Mouse (Mus musculus): ENCODE results near the gene Qpctl.

Gene Qpctl

DNA sequence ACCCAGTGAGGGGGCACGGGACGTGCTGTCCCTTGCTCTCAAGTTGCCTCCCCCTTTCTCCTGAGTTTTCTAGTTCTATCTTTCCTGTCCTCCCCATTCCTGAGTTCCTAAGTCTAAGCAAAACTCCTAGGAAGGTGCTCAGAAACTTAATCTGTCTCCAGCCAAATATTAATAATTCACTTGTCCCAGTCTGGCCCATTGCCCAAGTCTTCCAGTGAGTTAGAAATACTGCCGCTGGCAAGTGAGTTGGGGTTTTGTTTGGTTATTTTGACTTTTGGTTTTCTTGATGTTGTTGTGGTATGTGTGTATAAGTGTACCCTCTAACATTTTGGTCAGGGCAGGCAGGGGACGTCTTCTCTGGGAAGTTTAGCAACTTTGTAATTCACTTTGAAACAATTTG, 27.4 kb downstream of the Qpctl start:
- no peak for DNase-seq (ENCODE audit: low spot score in 2 of 2)

GRCm38 (mm10) chr7:19119631-19120429, 29.3 kb downstream of the Qpctl start, which contains the start of gene Fbxo46:
Fbxo46 (plus strand) TSS chr7:19119859.
- peak; percentile 97 for DNase-seq (ENCODE audit: low spot score in 2 of 2)

DNA sequence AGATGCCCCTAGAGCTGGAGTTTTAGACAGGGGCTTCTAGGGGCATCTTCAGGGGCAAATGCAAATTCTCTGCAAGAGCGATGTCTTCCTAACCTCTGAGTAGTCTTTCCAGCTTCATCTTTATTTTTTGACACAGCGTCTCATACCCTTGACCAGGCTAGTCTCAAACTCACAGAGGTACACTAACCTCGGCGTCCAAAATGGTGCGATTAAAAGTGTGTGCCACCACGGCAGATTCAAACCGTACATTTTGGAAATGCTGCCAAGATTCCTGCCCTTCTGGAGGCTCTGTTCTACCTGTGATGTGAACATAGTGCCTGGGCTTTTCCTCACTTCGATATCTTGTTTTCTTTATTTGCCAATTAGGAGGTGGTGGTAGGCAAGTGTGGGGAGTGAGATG, 30.0 kb downstream of the Qpctl start:
- no peak for DNase-seq (ENCODE audit: low spot score in 2 of 2)

- DNase-seq (ENCODE audit: low spot score in 2 of 2) = peak; percentile 26 to 45
Measured at GRCm38 (mm10) chr7:19118028-19118771, 30.9 kb downstream of the Qpctl start, which contains the start of gene Gm4969. Gm4969 (minus strand) TSS chr7:19118368.

DNA sequence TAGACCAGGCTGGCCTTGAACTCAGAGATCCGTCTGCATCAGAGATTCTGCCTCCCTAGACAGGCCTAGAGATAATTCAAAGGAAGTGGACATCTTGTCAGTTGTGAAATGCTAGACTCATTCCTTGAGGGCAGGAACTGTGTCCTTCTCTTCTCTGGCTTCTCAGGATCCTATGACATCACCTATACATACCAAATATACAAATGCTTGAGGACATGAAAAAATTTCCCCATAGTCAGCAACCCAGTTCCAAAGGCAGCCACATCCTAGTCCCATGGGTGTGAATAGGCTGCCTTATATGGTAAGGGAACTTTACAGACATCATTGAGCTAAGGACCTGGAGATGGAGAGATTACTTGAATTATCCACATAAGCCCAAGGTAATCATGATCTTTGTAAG, 39.5 kb downstream of the Qpctl start:
- no peak for DNase-seq (ENCODE audit: low spot score in 2 of 2)

GRCm38 (mm10) chr7:19107436-19107835, 41.7 kb downstream of the Qpctl start:
- DNase-seq (ENCODE audit: low spot score in 2 of 2) = no peak

DNA sequence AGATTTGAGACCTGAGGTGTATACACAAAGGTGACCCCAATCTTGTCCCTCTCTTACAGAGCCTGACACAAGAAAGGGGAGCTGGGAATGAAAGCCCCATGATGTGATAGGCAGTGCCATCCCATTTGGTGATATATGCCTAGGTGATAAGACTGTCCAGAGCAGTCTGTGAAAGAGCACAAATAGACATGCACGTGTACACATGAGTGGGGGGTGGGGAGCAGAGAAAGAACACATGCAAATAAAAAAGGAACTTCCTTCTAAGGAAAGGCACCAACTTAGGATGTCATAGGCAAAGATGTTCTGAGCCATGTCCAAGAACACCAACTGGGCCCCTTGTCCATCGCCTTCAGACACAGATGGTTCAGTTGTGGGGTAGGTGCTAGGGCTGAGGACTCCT, 44.6 kb downstream of the Qpctl start:
- DNase-seq (ENCODE audit: low spot score in 2 of 2) = no peak

- DNase-seq (ENCODE audit: low spot score in 2 of 2) = no peak
Measured at GRCm38 (mm10) chr7:19103741-19104140, 45.4 kb downstream of the Qpctl start.

DNA sequence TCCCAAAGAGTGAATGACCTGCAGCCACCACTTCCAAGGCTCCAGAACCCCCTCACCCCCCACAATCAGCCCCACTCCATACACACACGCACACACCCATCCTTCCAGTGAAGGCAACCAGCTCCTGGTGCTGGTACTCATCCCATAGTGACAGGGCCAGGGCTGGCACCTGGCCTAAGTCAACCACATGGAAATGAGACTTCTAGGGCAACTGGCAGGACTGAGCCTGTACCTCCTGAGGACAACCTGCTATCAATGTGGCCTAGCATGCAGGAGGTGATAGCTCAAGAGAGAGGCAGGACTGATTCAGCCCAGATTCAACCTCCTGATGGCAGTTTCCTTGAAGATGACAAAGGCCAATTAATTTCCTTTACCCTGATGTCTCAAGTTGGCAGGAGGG, 48.8 kb downstream of the Qpctl start:
- DNase-seq (ENCODE audit: low spot score in 2 of 2) = no peak

DNA sequence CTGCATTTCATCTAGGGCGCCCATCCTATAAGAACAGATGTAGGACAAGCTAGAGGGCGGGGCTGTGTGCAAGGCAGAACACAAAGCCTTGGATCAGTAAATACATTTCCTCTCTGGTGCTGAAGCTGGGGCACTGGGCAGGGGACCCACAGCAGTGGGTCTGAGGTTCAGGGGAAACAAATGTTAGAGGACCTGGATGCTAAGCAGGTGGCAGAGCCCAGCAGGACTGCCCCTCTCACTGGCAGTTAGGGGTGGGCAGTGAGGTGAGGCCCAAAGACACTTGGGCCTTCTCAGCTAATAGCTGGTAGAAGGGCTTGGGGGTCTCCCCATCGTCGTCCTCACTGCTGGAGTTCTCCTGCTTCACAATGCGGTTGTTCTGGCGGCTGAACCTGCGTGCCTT, 50.3 kb downstream of the Qpctl start:
- no peak for DNase-seq (ENCODE audit: low spot score in 2 of 2)

GRCm38 (mm10) chr7:19097863-19098262, 51.2 kb downstream of the Qpctl start:
- DNase-seq (ENCODE audit: low spot score in 2 of 2) = peak; percentile 53 to 71

DNA sequence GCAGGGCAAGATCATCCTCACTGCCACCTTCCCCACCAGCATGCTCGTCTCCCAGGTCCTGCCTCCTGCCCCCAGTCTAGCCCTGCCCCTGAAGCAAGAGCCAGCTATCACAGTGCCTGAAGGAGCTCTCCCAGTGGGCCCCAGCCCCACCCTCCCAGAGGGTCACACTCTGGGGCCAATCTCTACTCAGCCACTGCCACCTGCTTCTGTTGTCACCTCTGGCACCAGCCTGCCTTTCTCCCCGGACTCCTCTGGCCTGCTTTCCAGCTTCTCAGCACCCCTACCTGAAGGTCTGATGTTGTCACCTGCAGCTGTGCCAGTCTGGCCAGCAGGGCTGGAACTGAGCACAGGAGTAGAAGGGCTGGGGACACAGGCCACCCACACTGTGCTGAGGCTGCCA, 51.9 kb downstream of the Qpctl start:
- no peak for DNase-seq (ENCODE audit: low spot score in 2 of 2)

DNA sequence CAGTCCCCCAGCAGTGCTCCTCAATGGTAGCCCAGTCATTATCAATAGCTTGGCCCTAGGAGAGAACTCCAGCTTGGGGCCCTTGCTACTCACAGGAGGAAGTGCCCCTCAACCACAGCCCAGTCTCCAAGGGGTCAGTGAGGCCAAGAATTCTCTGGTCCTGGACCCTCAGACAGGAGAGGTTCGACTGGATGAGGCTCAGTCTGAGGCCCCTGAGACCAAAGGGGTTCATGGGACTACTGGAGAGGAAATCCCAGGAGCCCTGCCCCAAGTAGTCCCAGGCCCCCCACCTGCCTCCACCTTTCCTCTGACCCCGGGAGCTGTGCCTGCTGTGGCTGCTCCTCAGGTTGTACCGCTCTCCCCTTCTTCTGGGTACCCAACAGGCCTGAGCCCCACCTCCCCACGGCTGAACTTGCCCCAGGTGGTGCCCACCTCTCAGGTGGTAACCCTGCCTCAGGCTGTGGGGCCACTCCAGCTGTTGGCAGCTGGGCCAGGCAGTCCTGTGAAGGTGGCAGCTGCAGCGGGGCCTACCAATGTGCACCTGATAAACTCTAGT, 52.6 kb downstream of the Qpctl start:
- DNase-seq (ENCODE audit: low spot score in 2 of 2) = no peak

DNA sequence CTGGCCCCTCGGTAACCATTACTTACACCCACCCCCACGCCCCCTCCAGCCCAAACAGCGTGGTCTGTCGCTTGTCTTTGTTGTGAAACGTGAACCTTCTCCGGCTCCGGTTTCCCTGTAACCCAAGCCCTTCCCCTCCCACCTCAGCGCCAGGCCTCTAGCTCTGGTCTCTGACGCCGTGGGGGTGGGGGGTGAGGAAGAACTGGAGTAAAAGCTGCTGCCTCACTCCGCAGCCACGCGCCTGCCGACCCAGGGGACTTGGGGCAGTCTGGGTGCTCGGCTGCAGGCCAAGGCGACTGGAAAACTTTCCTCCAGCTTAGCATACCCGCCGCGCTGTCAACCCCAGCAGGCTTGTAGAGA, 53.4 kb downstream of the Qpctl start:
- peak; percentile 57 to 63 for DNase-seq (ENCODE audit: low spot score in 2 of 2)

DNA sequence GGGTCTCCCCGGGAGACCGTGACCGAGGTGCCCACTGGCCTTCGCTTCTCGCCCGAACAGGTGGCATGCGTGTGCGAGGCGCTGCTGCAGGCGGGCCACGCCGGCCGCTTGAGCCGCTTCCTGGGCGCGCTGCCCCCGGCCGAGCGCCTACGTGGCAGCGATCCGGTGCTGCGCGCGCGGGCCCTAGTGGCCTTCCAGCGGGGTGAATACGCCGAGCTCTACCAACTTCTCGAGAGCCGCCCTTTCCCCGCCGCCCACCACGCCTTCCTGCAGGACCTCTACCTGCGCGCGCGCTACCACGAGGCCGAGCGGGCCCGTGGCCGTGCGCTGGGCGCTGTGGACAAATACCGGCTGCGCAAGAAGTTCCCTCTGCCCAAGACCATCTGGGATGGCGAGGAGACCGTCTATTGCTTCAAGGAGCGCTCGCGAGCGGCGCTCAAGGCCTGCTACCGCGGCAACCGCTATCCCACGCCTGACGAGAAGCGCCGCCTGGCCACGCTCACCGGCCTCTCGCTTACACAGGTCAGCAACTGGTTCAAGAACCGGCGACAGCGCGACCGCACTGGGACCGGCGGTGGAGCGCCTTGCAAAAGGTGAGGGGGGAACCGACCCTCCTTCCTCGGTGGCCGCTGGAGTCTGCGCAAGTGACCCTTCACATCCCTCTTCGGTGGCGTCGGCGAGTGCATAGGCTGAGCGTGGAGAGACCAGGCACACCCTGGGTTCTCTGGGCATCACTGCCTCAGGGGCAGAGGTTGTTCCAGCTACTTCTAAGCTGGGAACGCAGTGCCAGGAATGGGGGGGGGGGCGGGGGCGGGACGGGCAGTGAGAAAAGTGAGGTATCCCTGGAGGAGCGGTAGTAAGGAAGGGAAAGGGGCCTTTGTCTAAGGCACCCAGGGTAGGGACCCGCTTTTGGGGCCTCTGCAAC, 54.0 kb downstream of the Qpctl start:
- peak; percentile 50 to 62 for DNase-seq (ENCODE audit: low spot score in 2 of 2)

GRCm38 (mm10) chr7:19094471-19094825, 54.6 kb downstream of the Qpctl start, which contains the start of gene Six5:
Six5 (plus strand) TSS chr7:19094594.
- DNase-seq (ENCODE audit: low spot score in 2 of 2) = no peak

- DNase-seq (ENCODE audit: low spot score in 2 of 2) = peak; percentile 97
Measured at GRCm38 (mm10) chr7:19093537-19094385, 55.3 kb downstream of the Qpctl start.

DNA sequence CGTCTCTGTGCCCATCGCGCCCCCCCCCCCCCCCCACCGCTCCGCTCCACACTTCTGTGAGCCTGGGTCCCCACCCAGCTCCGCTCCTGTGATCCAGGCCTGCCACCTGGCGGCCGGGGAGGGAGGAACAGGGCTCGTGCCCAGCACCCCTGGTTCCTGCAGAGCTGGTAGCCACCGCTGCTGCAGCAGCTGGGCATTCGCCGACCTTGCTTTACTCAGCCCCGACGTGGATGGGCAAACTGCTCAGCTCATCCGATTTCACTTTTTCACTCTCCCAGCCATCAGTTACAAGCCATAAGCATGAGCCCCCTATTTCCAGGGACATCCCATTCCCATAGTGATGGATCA, 55.9 kb downstream of the Qpctl start:
- DNase-seq (ENCODE audit: low spot score in 2 of 2) = peak; percentile 83 to 89

DNA sequence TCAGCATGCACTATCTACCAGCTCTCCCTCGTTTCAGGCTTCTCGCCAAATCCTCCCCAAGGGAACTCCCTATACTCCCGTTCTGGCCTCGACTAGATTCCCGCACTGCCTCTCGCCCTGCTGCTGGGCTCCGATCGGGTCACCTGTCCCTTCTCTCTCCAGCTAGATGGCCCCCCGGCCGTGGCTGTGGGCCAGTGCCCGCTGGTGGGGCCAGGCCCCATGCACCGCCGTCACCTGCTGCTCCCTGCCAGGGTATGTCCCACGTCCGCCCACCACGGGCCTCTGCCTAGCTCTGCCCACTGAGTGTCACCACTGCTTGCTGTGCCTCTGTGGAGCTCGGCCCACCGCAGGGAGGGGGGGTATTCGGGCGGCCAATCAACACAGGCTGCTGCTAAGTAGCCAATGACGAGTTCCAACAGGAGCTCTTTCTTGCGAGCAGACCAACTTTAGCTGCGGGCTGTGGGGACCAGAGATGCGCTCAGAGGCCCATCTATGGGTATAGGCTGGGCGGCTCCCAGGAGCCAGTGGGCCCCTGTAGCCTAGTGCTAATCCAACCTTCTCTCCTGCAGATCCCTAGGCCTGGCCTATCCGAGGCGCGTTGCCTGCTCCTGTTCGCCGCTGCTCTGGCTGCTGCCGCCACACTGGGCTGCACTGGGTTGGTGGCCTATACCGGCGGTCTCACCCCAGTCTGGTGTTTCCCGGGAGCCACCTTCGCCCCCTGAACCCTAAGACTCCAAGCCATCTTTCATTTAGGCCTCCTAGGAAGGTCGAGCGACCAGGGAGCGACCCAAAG, 56.5 kb downstream of the Qpctl start:
- peak; percentile 73 to 76 for DNase-seq (ENCODE audit: low spot score in 2 of 2)

GRCm38 (mm10) chr7:19091913-19092312, 57.2 kb downstream of the Qpctl start:
- DNase-seq (ENCODE audit: low spot score in 2 of 2) = no peak
